Mouse (Mus musculus) intestine, postnatal 0 days (tissue): Measurements from ENCODE around the gene AU018091. TPM values are rescaled to one million over a fixed set of nuclear protein-coding genes. Genes with fewer than 3 reads are reported as not detected.
A peak's percentile ranks its signal among the peaks of the same experiment; 100 is the strongest.
"Not testable (repeated sequence)": the region's sequence is repeated elsewhere in the genome, so short reads cannot be mapped to it uniquely, and the experiment has no call there.

Experiments
- ATAC-seq: fragments of 200-750 bp; cut with Nextera tagmentation; 2 replicates; pipeline ENCODE4 v1.8.0; 2017; ENCODE audit warnings: mild to moderate bottlenecking, moderate TSS enrichment, moderate library complexity
- H3K27ac ChIP-seq: fragments of 300-500 bp; sonication (generic); 2 replicates; pipeline ENCODE4 v1.5.1; 2014; ENCODE audit warnings: mild to moderate bottlenecking, low read depth, low read length, moderate library complexity
- H3K27me3 ChIP-seq: fragments of 300-500 bp; sonication (generic); replicated peaks from 2 replicates; pipeline ENCODE4 v1.6.1; 2014; ENCODE audit warnings: low read length, mixed read lengths; ENCODE audit not compliant: control insufficient read depth, insufficient read depth
- H3K36me3 ChIP-seq: fragments of 300-500 bp; sonication (generic); 2 replicates; pipeline ENCODE4 v1.6.1; 2014; ENCODE audit warnings: mild to moderate bottlenecking, moderate library complexity; ENCODE audit not compliant: control insufficient read depth, insufficient read depth
- H3K4me1 ChIP-seq: fragments of 300-500 bp; sonication (generic); replicated peaks from 2 replicates; pipeline ENCODE4 v1.6.1; 2014; ENCODE audit warnings: antibody characterized with exemption, low read length, mixed read lengths; ENCODE audit not compliant: control insufficient read depth, insufficient read depth
- H3K4me2 ChIP-seq: fragments of 300-500 bp; sonication (generic); replicated peaks from 2 replicates; pipeline ENCODE4 v1.6.1; 2014; ENCODE audit warnings: low read depth, mild to moderate bottlenecking, moderate library complexity
- H3K4me3 ChIP-seq: fragments of 300-500 bp; sonication (generic); 2 replicates; pipeline ENCODE4 v1.5.1; 2014; ENCODE audit warnings: low read depth, low read length
- H3K9ac ChIP-seq: fragments of 300-500 bp; sonication (generic); 2 replicates; pipeline ENCODE4 v1.6.1; 2014; ENCODE audit warnings: mild to moderate bottlenecking, low read depth, low read length
- H3K9me3 ChIP-seq: fragments of 300-500 bp; sonication (generic); 2 replicates; pipeline ENCODE4 v1.6.1; 2016; ENCODE audit warnings: mixed run types; ENCODE audit not compliant: control insufficient read depth
- CTCF ChIP-seq: sonication (generic); IDR thresholded peaks from 2 replicates; pipeline ENCODE4 v1.5.1; 2016; ENCODE audit warnings: low read depth, mild to moderate bottlenecking, control low read depth, antibody characterized with exemption, moderate library complexity
- WGBS: fragments of 180-500 bp; shearing (Covaris S2); extraction: QIAGEN DNeasy Blood & Tissue Kit; methylation state at CpG from one replicate; pipeline ENCODE4 v1.1.7; 2014; 5-methylcytosine and 5-hydroxymethylcytosine counted together
- microRNA counts: library from miRNA; unstranded; fragments of <30 nt; microRNA quantifications from one replicate; lab custom pipeline; 2016
- microRNA-seq: library from miRNA; unstranded; fragments of <30 nt; microRNA quantifications from one replicate; pipeline ENCODE4, GENCODE M21; 2016
- polyA plus RNA-seq: library from polyadenylated mRNA; unstranded; fragments of >200 nt; fragmentation: Nextera tagmentation; extraction: Ambion mirVana; gene quantifications from 2 replicates; pipeline ENCODE4 v1.2.1, GENCODE M21; 2015

AU018091 gene
- polyA plus RNA-seq, 1 experiment from 2014 or later: not detected

DNA sequence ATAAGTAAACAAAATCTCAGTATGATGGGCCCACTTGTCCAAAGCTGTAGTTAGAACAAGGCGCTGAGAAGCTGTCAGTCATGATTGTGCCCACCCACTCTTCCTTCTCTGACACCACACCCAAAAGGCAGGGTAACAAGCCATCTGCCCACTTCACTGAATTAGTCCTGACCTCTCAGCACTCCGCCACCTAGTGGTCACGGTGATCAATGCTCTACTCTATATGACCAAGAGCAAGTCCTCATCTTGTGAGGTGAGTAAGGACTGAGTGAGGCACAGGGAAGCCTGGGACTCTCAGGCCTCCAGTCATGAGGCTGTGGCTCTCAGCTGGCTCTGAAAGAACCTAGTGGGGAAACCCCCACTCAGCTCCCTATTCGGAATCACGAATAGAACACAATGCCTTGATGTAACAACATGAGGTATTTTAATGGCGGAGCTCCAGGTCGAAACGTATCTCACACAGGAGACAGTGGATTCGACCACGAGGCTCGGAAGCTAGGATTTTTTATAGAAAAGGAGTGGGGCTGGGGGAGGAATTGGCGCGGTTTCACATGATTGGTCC, 62.4 kb downstream of the AU018091 start:
- H3K36me3 ChIP-seq, ATAC-seq, H3K9me3 ChIP-seq, H3K4me2 ChIP-seq, H3K4me3 ChIP-seq, H3K27me3 ChIP-seq, H3K27ac ChIP-seq, H3K9ac ChIP-seq, H3K4me1 ChIP-seq: not testable (repeated sequence)
- WGBS: 63% methylated on average over 13 of the region's 13 CpGs
- peak; percentile 39 for TF ChIP-seq CTCF

MicroRNA genes within 50 kb of the gene (microRNA counts, 519-probe panel; counts per million panel counts)
- microRNA mmu-miR-290-3p (lab: Ali Mortazavi, UCI) (604 counts per million, percentile 3 among the panel's probes with 10 or more counts), microRNA mmu-miR-290-5p (lab: Ali Mortazavi, UCI) (not detected), microRNA mmu-miR-291a-3p (lab: Ali Mortazavi, UCI) (1,393 counts per million, percentile 5 among the panel's probes with 10 or more counts), microRNA mmu-miR-291a-5p (lab: Ali Mortazavi, UCI) (not detected), microRNA mmu-miR-292-5p (lab: Ali Mortazavi, UCI) (not detected)

Small RNA genes within 50 kb of the gene (microRNA-seq; reads per million reads assigned to microRNA genes)
- gene Mir290a (not detected), gene Mir290b (not detected), gene Mir291a (not detected), gene Mir292 (not detected), gene Mir292b (not detected)

Other genes with a start within 250 kb of the AU018091 start
- gene Nlrp12, start 80.5 kb upstream of the AU018091 start, polyA plus RNA-seq: not detected in 2 replicates
- gene Myadm, start 119.9 kb upstream of the AU018091 start, polyA plus RNA-seq: 71.3 and 75.3 TPM in 2 replicates
- 0.10 and 0.57 TPM in 2 replicates for gene Prkcg, start 120.0 kb upstream of the AU018091 start, polyA plus RNA-seq
- gene Cacng7, start 163.8 kb upstream of the AU018091 start, polyA plus RNA-seq: 0.63 and 0.86 TPM in 2 replicates
- gene Cacng8, start 221.5 kb upstream of the AU018091 start, polyA plus RNA-seq: 0.27 and 0.85 TPM in 2 replicates